Mouse (Mus musculus) left cerebral cortex, adult 8-10 months (tissue): ENCODE measurements at regions not wholly inside any gene's neighbourhood (a gene's known extent, or its start where the extent isn't known, plus 50 kb on each side); places are given as distances from the start of the nearest gene placed in this dataset.

Experiments
- DNase-seq, 2 experiments: peaks; one replicate each; pipeline ENCODE4 v3.0.0; 2022; ENCODE audit warnings: low spot score in 2 of 2

DNA sequence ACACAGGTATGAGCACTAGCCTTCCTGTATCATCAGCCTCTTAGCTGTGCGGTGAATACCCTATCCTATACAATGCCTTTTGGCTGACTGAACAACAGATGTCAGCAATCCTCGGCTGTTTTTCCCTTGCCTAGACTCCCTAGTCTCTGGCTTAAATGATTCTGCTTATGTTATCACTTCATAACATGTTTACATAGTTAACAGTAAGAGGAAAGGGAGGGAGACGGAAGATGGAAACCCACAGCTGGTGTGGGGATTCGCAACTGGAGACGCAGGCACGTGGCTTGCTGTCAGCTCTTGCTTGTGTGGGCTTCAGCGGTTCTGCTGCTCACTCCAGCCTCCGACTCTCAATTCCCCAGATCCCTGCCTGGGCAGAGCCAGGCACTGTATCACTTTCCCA is 367.2 kb downstream of the Cbln4 start:
- DNase-seq, result no peak

GRCm38 (mm10) chr2:171675411-171675810 is 367.9 kb downstream of the Cbln4 start:
- no peak for DNase-seq

- no peak for DNase-seq
These were observed 372.2 kb downstream of the Cbln4 start for GRCm38 (mm10) chr2:171670945-171671547.

GRCm38 (mm10) chr2:171668791-171669645 is 374.2 kb downstream of the Cbln4 start:
- DNase-seq, result no peak

DNA sequence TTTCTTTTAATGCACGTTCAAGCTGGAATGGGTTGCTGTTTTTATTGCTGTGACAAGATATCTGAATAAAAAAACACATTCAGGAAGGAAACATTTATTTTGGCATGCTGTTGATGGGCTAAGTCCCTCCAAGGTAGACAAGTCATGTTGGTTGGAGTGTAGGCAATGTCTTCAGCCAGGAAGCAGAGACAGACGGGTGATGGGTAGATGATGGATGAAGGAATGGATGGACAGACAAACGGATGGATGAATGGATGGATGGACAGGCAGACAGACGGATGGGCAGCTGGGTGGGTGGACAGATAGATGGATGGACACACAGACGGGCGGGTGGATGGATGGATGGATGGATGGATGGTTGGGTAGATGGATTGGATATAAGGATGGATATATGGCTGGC is 380.7 kb downstream of the Cbln4 start:
- no peak for DNase-seq

- no peak for DNase-seq
These were observed 381.3 kb downstream of the Cbln4 start for GRCm38 (mm10) chr2:171661896-171662511.

GRCm38 (mm10) chr2:171657125-171657524 is 386.1 kb downstream of the Cbln4 start:
- DNase-seq, result no peak

DNA sequence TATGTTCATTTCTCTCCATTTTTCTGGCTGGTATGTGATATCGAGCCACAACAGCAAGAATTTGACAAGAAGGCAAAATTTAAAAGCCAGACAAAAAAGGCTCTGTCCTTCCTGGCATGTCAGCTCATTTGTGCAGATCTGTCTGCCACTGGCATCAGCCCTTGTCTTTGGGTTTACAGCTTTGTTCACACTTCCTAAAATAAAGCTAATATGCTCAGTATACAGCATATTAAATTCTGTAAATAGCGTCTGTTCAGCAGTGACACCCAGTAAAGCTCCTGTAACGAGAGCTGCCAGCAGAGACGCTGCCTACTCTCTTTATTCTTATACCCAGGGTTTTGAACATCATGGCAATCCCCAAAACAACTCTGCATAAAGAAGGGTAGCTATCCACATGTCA is 401.5 kb downstream of the Cbln4 start:
- no peak for DNase-seq

GRCm38 (mm10) chr2:171640478-171640877 is 402.8 kb downstream of the Cbln4 start:
- no peak for DNase-seq

- no peak for DNase-seq
These were observed 404.3 kb downstream of the Cbln4 start for GRCm38 (mm10) chr2:171638931-171639330.

- DNase-seq, result no peak
These were observed 406.4 kb downstream of the Cbln4 start for GRCm38 (mm10) chr2:171636837-171637236.

DNA sequence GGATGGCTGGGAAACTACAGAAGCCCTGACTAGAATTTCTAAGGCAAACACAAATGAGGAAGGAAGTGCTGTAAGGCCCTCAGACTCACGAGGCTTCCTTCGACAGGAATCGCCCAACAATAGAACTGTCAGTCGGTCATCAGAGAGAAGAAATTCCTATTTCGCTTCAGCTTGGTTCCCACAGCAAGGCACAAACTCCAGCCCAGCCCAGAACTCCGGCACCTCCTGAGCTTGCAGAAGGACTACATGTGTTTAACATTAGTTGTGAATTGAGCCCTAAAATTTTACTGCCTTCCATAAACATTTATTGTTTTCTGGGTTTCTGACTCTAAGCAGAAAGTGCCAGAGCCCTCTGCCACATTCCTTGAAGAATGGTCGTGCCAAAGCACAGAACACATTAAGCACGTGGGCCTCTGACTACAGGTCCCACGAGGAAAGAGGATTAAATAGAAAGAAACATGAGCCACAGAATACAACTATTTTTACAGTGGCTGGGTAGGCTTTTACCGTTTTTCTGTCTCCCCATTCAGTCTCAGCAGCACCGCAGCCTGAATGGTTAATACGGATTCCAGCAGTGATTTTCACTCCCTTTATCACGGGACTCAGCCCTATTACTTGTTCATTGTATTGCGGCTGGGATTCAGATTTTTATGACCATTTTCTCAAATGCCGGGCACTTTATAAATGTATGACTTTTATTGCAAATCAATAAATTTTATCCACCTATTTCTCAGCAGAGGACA is 409.7 kb downstream of the Cbln4 start:
- no peak for DNase-seq

DNA sequence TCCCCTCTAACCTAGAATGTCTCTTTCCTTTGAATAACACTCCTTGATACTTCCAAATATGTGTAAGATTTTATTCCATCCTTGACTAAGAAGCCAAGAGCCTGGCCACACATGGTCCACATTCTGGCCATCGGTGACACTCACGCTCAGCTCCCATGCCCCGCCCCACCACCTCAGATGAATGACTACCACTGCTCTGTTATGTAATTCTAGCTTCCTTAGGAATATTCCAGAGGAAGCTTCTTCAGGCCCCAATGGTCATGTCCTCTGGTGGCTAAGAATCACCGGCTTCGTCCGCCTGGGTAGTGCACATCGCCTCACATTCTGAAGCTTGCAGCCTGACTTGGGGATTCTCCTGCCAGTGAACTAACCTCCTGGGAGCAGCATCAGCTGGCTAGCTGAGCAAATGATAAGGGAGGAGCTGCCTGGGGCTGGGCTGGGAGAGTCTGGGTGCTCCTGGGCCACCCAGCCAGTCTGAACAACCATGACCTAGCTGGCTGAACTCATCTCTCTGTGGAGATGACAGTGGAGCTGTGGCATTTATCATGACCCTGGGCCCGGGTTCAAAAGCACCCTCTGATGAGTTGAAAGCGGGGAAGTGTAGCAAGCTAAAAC is 413.1 kb downstream of the Cbln4 start:
- no peak for DNase-seq

DNA sequence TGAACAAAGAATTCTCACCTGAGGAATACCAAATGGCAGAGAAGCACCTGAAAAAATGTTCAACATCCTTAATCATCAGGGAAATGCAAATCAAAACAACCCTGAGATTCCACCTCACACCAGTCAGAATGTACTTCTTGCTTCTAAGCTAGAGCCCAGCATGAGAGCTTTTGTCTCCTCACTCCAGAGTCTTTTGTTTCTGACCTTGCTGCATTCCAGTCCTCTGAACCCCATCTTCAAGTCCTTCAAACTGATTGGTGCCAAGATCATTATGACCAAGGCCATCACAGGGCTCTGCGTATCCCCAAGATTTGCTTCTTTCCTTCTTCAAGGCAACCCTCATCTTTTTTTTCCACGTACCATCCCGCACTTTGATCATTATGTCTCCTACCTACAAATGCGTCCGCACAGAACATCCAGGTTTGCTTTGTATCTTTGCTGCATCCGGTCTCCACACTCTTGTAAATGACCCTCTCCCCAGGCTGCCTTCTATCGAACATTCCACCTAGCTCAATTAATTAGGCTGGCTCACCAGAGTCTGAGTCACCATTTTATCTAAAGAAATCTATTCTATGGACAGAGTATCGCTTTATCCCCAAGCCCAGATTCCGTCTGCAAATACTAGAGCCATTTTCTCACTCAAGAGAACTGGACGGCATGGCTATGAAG is 414.9 kb downstream of the Cbln4 start:
- DNase-seq, result no peak

DNA sequence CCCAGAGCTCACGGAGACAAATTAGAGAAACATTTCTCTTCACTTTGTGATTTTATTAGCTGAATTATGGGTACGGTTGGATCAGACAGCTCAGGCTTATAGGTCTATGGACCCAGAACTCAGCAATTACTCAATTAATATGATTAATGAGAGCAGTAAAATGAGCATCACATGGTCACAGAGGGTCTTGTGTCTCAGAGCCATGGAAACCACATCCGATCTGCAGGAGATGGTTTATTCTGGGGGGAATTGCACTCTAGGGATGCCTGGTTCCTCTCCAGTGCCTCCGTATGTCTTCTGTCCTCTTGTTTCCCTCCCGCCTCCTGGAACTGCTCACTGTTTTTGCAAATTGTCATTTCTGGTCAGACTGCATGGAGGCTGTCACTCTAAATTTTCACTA is 422.6 kb downstream of the Cbln4 start:
- no peak for DNase-seq

GRCm38 (mm10) chr2:171620253-171620652 is 423.0 kb downstream of the Cbln4 start:
- DNase-seq, result no peak

GRCm38 (mm10) chr2:171618771-171619170 is 424.5 kb downstream of the Cbln4 start:
- DNase-seq, result no peak

GRCm38 (mm10) chr2:171618333-171618732 is 424.9 kb downstream of the Cbln4 start:
- no peak for DNase-seq

DNA sequence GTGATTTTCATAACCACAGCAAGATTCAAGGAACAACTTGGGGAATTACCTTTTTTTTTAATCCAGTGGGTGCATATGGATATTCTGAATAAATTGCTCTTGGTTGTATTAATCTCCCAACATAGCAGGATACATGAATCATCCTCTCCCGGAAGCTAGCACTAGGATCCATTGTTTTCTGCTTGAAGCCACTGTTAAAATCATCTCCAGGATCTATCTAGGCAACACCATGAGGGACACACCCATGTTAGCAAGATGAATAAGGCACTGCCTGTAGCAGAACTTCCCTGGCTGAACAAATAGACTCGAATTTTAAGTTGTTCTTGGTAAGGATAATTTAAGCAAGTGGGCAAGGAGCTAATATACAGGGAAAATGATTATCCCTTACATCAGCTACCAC is 427.8 kb downstream of the Cbln4 start:
- no peak for DNase-seq

GRCm38 (mm10) chr2:171605064-171605463 is 438.2 kb downstream of the Cbln4 start:
- DNase-seq, result no peak

GRCm38 (mm10) chr2:171595240-171595639 is 448.0 kb downstream of the Cbln4 start:
- DNase-seq, result no peak
